Mouse (Mus musculus): ENCODE results near the gene Pgghg.
"Not testable (repeated sequence)": the region's sequence is repeated elsewhere in the genome, so short reads cannot be mapped to it uniquely, and the experiment has no call there.

Pgghg gene

GRCm38 (mm10) chr7:140949824-140950530 is 8.8 kb downstream of the Pgghg start, which contains the start of gene Ifitm5:
Gene Ifitm5, minus strand, starts transcription at chr7:140950291.
- in situ Hi-C loops (cut with MboI; ENCODE audit: low pct_unique_long_range_greater_than_20kb in 1 of 2, low sequenced_read_pairs in 2 of 2, unreplicated experiment in 1 of 2) = no loop called here

GRCm38 (mm10) chr7:140951051-140951450 is 9.9 kb downstream of the Pgghg start:
- in situ Hi-C loops (cut with MboI; ENCODE audit: low pct_unique_long_range_greater_than_20kb in 1 of 2, low sequenced_read_pairs in 2 of 2, unreplicated experiment in 1 of 2) = no loop called here

- in situ Hi-C loops (cut with MboI; ENCODE audit: low pct_unique_long_range_greater_than_20kb in 1 of 2, low sequenced_read_pairs in 2 of 2, unreplicated experiment in 1 of 2) = no loop called here
These were observed 10.6 kb downstream of the Pgghg start for GRCm38 (mm10) chr7:140951765-140952164.

GRCm38 (mm10) chr7:140952441-140952840 is 11.2 kb downstream of the Pgghg start:
- in situ Hi-C loops (cut with MboI; ENCODE audit: low pct_unique_long_range_greater_than_20kb in 1 of 2, low sequenced_read_pairs in 2 of 2, unreplicated experiment in 1 of 2) = no loop called here

GRCm38 (mm10) chr7:140953133-140953532 is 11.9 kb downstream of the Pgghg start:
- in situ Hi-C loops (cut with MboI; ENCODE audit: low pct_unique_long_range_greater_than_20kb in 1 of 2, low sequenced_read_pairs in 2 of 2, unreplicated experiment in 1 of 2) = no loop called here

GRCm38 (mm10) chr7:140953800-140954732 is 12.9 kb downstream of the Pgghg start:
- in situ Hi-C loops (cut with MboI; ENCODE audit: low pct_unique_long_range_greater_than_20kb in 1 of 2, low sequenced_read_pairs in 2 of 2, unreplicated experiment in 1 of 2) = no loop called here

- in situ Hi-C loops (cut with MboI; ENCODE audit: low pct_unique_long_range_greater_than_20kb in 1 of 2, low sequenced_read_pairs in 2 of 2, unreplicated experiment in 1 of 2) = loop anchor here (5.0 kb wide), 1 partner anchor 98 kb away; no protein-coding TSS in a partner anchor
These were observed 13.5 kb downstream of the Pgghg start for GRCm38 (mm10) chr7:140954733-140955071.

- in situ Hi-C loops (cut with MboI; ENCODE audit: low pct_unique_long_range_greater_than_20kb in 1 of 2, low sequenced_read_pairs in 2 of 2, unreplicated experiment in 1 of 2) = loop anchor here (5.0 kb wide), 1 partner anchor 97 kb away; no protein-coding TSS in a partner anchor
These were observed 14.2 kb downstream of the Pgghg start for GRCm38 (mm10) chr7:140955342-140955741.

- in situ Hi-C loops (cut with MboI; ENCODE audit: low pct_unique_long_range_greater_than_20kb in 1 of 2, low sequenced_read_pairs in 2 of 2, unreplicated experiment in 1 of 2) = loop anchor here (5.0 kb wide), 1 partner anchor 96 kb away; no protein-coding TSS in a partner anchor
These were observed 14.8 kb downstream of the Pgghg start, which contains the start of the genes Gm45717 and Ifitm2 for GRCm38 (mm10) chr7:140955758-140956555. Gene Gm45717, minus strand, starts transcription at chr7:140955937. Gene Ifitm2, minus strand, starts transcription at chr7:140955987.

GRCm38 (mm10) chr7:140956556-140956869 is 15.3 kb downstream of the Pgghg start:
- in situ Hi-C loops (cut with MboI; ENCODE audit: low pct_unique_long_range_greater_than_20kb in 1 of 2, low sequenced_read_pairs in 2 of 2, unreplicated experiment in 1 of 2) = loop anchor here (5.0 kb wide), 1 partner anchor 96 kb away; no protein-coding TSS in a partner anchor

- in situ Hi-C loops (cut with MboI; ENCODE audit: low pct_unique_long_range_greater_than_20kb in 1 of 2, low sequenced_read_pairs in 2 of 2, unreplicated experiment in 1 of 2) = loop anchor here (5.0 kb wide), 1 partner anchor 93 kb away; no protein-coding TSS in a partner anchor
These were observed 18.1 kb downstream of the Pgghg start for GRCm38 (mm10) chr7:140959181-140959901.

GRCm38 (mm10) chr7:140960026-140960425 is 18.8 kb downstream of the Pgghg start:
- in situ Hi-C loops (cut with MboI; ENCODE audit: low pct_unique_long_range_greater_than_20kb in 1 of 2, low sequenced_read_pairs in 2 of 2, unreplicated experiment in 1 of 2) = no loop called here

GRCm38 (mm10) chr7:140961416-140961815 is 20.2 kb downstream of the Pgghg start:
- in situ Hi-C loops (cut with MboI; ENCODE audit: low pct_unique_long_range_greater_than_20kb in 1 of 2, low sequenced_read_pairs in 2 of 2, unreplicated experiment in 1 of 2) = no loop called here

- in situ Hi-C loops (cut with MboI; ENCODE audit: low pct_unique_long_range_greater_than_20kb in 1 of 2, low sequenced_read_pairs in 2 of 2, unreplicated experiment in 1 of 2) = no loop called here
These were observed 21.5 kb downstream of the Pgghg start for GRCm38 (mm10) chr7:140962733-140963132.

- in situ Hi-C loops (cut with MboI; ENCODE audit: low pct_unique_long_range_greater_than_20kb in 1 of 2, low sequenced_read_pairs in 2 of 2, unreplicated experiment in 1 of 2) = no loop called here
These were observed 25.7 kb downstream of the Pgghg start, which contains the start of gene Ifitm1 for GRCm38 (mm10) chr7:140966921-140967320. Gene Ifitm1, plus strand, starts transcription at chr7:140967221.

- in situ Hi-C loops (cut with MboI; ENCODE audit: low pct_unique_long_range_greater_than_20kb in 1 of 2, low sequenced_read_pairs in 2 of 2, unreplicated experiment in 1 of 2) = no loop called here
These were observed 26.8 kb downstream of the Pgghg start for GRCm38 (mm10) chr7:140967862-140968591.

- in situ Hi-C loops (cut with MboI; ENCODE audit: low pct_unique_long_range_greater_than_20kb in 1 of 2, low sequenced_read_pairs in 2 of 2, unreplicated experiment in 1 of 2) = not testable (repeated sequence)
These were observed 27.5 kb downstream of the Pgghg start for GRCm38 (mm10) chr7:140968710-140969109.

Measured in mouse embryonic stem cell (cell line).